Mouse (Mus musculus) liver, adult 2 months (tissue): ENCODE data around the gene Itgbl1.

Source experiments
- CTCF ChIP-seq: fragments of 200-500 bp; IDR thresholded peaks from 2 replicates; pipeline ENCODE4 v1.5.1; 2011; ENCODE audit warnings: low read depth, low read length, control low read depth
- POLR2A ChIP-seq: fragments of 200-500 bp; IDR thresholded peaks from 2 replicates; pipeline ENCODE4 v1.6.1; 2011; ENCODE audit warnings: low read length, control low read depth; ENCODE audit not compliant: insufficient read depth; ENCODE audit errors: extremely low read depth

DNA sequence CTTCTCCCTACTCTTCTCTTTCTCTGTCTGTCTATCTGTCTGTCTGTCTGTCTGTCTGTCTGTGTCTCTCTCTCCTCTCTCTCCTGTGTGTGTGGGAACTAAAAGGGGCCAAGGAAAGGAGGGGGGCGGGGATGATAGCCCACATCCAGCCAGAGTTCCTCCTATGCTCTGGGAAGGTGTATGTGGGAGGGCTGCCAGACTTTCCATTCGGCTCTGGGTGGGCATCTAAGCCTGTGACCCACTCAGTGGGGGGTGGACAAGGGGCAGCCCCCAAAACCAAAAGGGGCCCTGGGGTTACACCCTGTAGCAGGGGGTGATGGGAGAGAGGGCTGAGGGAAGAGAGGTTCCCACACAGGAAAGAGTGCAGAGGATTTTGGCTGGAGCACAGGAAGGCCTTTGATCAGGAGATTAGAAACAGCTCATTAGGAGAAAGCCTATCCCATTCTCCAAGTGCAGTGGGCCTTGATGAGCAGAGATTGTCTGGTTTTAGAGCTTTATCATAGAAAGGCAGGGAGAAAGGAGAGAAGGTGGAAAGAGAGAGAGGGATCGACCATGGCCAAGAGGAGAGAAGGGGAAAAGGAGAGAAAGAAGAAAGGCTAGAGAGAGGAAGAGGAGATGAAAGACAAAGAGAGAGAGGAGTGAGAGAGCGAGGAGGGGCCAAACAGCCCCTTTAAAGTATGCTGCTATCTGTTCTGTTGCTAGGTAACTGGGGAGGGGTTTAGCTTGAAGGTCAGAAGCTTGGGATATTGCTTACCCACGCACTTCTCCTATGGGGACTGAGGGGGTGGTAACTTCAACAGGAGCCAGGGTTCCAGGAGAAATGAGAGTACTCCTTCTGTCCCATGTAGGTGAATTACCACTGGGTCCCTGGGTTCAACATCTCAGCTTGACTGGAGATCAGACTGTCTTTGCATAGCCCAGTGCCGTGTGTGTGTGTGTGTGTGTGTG is 206.3 kb downstream of the Itgbl1 start:
- TF ChIP-seq CTCF = no peak
- no peak for TF ChIP-seq POLR2A
